8 mouse cellular contexts compared by ENCODE assay signal in genomic region chr10:6916545-6917257, GRCm38 (mm10).
A peak's percentile ranks its signal among the peaks of the same experiment; 100 is the strongest.
DNase-seq lines count a peak whose midpoint lies in the region; ATAC-seq and TF ChIP-seq lines count a peak whose summit lies in the region.

No protein-coding gene starts in this region.

- intact Hi-C loops in heart, postnatal 25 days (cut with DNase I), result no loop called here
- intact Hi-C loops in left cerebral cortex, adult 2 months (cut with DNase I), result loop anchor here (2.0 to 5.0 kb wide), 2 partner anchors 14 to 61 kb away; no protein-coding TSS in a partner anchor

- 17% methylated on average over 6 of the region's 6 CpGs for WGBS in embryonic facial prominence, embryonic 11.5 days
- 8% methylated on average over 6 of the region's 6 CpGs for WGBS in hindbrain, embryonic 15.5 days
- 4% methylated on average over 6 of the region's 6 CpGs for WGBS in midbrain, embryonic 13.5 days

- peak; percentile 30 for DNase-seq in heart, postnatal 4 days
- no peak for DNase-seq in heart, postnatal 25 days (ENCODE audit: low spot score)
- DNase-seq in embryonic facial prominence, embryonic 11.5 days (ENCODE audit: low spot score), result peak; percentile 88
- DNase-seq in left cerebral cortex, adult 2 months (ENCODE audit: extremely low spot score in 1 of 2, low spot score in 2 of 2), result peak; percentile 54 to 71
- no peak for DNase-seq in natural killer cell, adult 2 months (ENCODE audit: low spot score in 2 of 2)

- H3K4me1 ChIP-seq in embryonic facial prominence, embryonic 11.5 days (ENCODE audit: control insufficient read depth, insufficient read depth, low read length), result no peaks in the 10 kb centered on the region
- H3K4me1 ChIP-seq in hindbrain, embryonic 15.5 days (replicated peaks), result peaks cover 13% of the 10 kb centered on the region
- H3K4me1 ChIP-seq in midbrain, embryonic 13.5 days (replicated peaks), result peaks cover 15% of the 10 kb centered on the region

- H3K4me2 ChIP-seq in embryonic facial prominence, embryonic 11.5 days (ENCODE audit: low read depth, low read length), result no peak overlapping the region
- H3K4me2 ChIP-seq in hindbrain, embryonic 15.5 days, result peak overlapping the region; percentile 34
- H3K4me2 ChIP-seq in midbrain, embryonic 13.5 days (replicated peaks), result peak overlapping the region; percentile 19

- no peak for TF ChIP-seq CTCF in left cerebral cortex, adult 2 months (IDR thresholded peaks at IDR 0.05)

- ATAC-seq in embryonic facial prominence, embryonic 11.5 days (replicated peaks; ENCODE audit: insufficient number of reproducible peaks, low FRiP score, low TSS enrichment, low read depth), result no peak
- ATAC-seq in hindbrain, embryonic 15.5 days (ENCODE audit: low FRiP score, low read depth), result peak; percentile 87
- peak; percentile 70; the same call in 1 of the 2 replicates for ATAC-seq in midbrain, embryonic 13.5 days
- ATAC-seq in megakaryocyte-erythroid progenitor cell, adult 5-6 weeks (replicated peaks; ENCODE audit: low FRiP score, low TSS enrichment, poor library complexity, severe bottlenecking), result no peak

- H3K4me3 ChIP-seq in embryonic facial prominence, embryonic 11.5 days (ENCODE audit: low read depth, low read length), result no peak overlapping the region
- no peak overlapping the region for H3K4me3 ChIP-seq in hindbrain, embryonic 15.5 days
- H3K4me3 ChIP-seq in left cerebral cortex, adult 2 months, result no peak overlapping the region
- H3K4me3 ChIP-seq in midbrain, embryonic 13.5 days (replicated peaks), result no peak overlapping the region

- no peaks in the 10 kb centered on the region for H3K27me3 ChIP-seq in embryonic facial prominence, embryonic 11.5 days (ENCODE audit: control insufficient read depth, insufficient read depth, low read length)
- no peaks in the 10 kb centered on the region for H3K27me3 ChIP-seq in hindbrain, embryonic 15.5 days
- H3K27me3 ChIP-seq in midbrain, embryonic 13.5 days, result no peaks in the 10 kb centered on the region

- no peak overlapping the region for H3K27ac ChIP-seq in embryonic facial prominence, embryonic 11.5 days (replicated peaks; ENCODE audit: low read depth, low read length)
- H3K27ac ChIP-seq in hindbrain, embryonic 15.5 days (replicated peaks), result peak overlapping the region; percentile 81
- H3K27ac ChIP-seq in left cerebral cortex, adult 2 months, result peak overlapping the region; percentile 87
- H3K27ac ChIP-seq in midbrain, embryonic 13.5 days, result peak overlapping the region; percentile 70

- no peaks in the 10 kb centered on the region for H3K9me3 ChIP-seq in embryonic facial prominence, embryonic 11.5 days (replicated peaks; ENCODE audit: control insufficient read depth, low read length)
- H3K9me3 ChIP-seq in hindbrain, embryonic 15.5 days, result no peaks in the 10 kb centered on the region
- H3K9me3 ChIP-seq in midbrain, embryonic 13.5 days, result no peaks in the 10 kb centered on the region

- H3K9ac ChIP-seq in embryonic facial prominence, embryonic 11.5 days (replicated peaks; ENCODE audit: low read length), result no peak overlapping the region
- H3K9ac ChIP-seq in hindbrain, embryonic 15.5 days, result no peak overlapping the region
- H3K9ac ChIP-seq in midbrain, embryonic 13.5 days (replicated peaks), result no peak overlapping the region

- H3K36me3 ChIP-seq in embryonic facial prominence, embryonic 11.5 days (replicated peaks; ENCODE audit: control insufficient read depth, insufficient read depth, low read depth, low read length), result no peaks in the 10 kb centered on the region
- H3K36me3 ChIP-seq in hindbrain, embryonic 15.5 days, result no peaks in the 10 kb centered on the region
- no peaks in the 10 kb centered on the region for H3K36me3 ChIP-seq in midbrain, embryonic 13.5 days

Comparison
In these comparisons a context has a peak if more than half of its experiments do, and no peak if none do; other contexts are left out.
1. DNase-seq: peak in heart, postnatal 4 days (single experiment), embryonic facial prominence, embryonic 11.5 days (single experiment) and left cerebral cortex, adult 2 months (2 of 2); none in heart, postnatal 25 days (single experiment) and natural killer cell, adult 2 months (0 of 2).
2. ATAC-seq: peak in hindbrain, embryonic 15.5 days (single experiment) and midbrain, embryonic 13.5 days (single experiment); none in embryonic facial prominence, embryonic 11.5 days (single experiment) and megakaryocyte-erythroid progenitor cell, adult 5-6 weeks (single experiment).